Mouse (Mus musculus) adrenal gland, adult (tissue): Measurements from ENCODE around the gene Lrrk2.
"Not testable (repeated sequence)": the region's sequence is repeated elsewhere in the genome, so short reads cannot be mapped to it uniquely, and the experiment has no call there.

ENCODE experiments used
- DNase-seq, 2 experiments: peaks; one replicate each; pipeline ENCODE4 v3.0.0; 2022 to 2023; ENCODE audit warnings: low spot score in 1 of 2; ENCODE audit not compliant: inconsistent age in 2 of 2

Gene Lrrk2

GRCm38 (mm10) chr15:91806463-91806862 is 133.5 kb downstream of the Lrrk2 start:
- DNase-seq = no peak

- no peak for DNase-seq
Measured at GRCm38 (mm10) chr15:91835319-91835718, 162.3 kb downstream of the Lrrk2 start.

- no peak for DNase-seq
Measured at GRCm38 (mm10) chr15:91837965-91838364, 165.0 kb downstream of the Lrrk2 start, which contains the start of gene Smgc. TSS of gene Smgc (plus strand) at chr15:91838265.

- not testable (repeated sequence) for DNase-seq
Measured at GRCm38 (mm10) chr15:91864130-91864529, 191.2 kb downstream of the Lrrk2 start.
